Mouse (Mus musculus) forebrain, embryonic 13.5 days (tissue): ENCODE data around the gene Tgif1. TPM values are rescaled to one million over a fixed set of nuclear protein-coding genes. Genes with fewer than 3 reads are reported as not detected.
A peak's percentile ranks its signal among the peaks of the same experiment; 100 is the strongest.

Experiments used
- ATAC-seq: fragments of 200-750 bp; cut with Nextera tagmentation; 2 replicates; pipeline ENCODE4 v1.8.0; 2017
- H3K27ac ChIP-seq: fragments of 300-500 bp; sonication (generic); 2 replicates; pipeline ENCODE4 v1.5.1; 2015; ENCODE audit warnings: inconsistent platforms, mild to moderate bottlenecking, moderate library complexity
- H3K27me3 ChIP-seq: fragments of 300-500 bp; sonication (generic); 2 replicates; pipeline ENCODE4 v1.6.1; 2015; ENCODE audit warnings: mild to moderate bottlenecking, inconsistent platforms
- H3K36me3 ChIP-seq: fragments of 300-500 bp; sonication (generic); 2 replicates; pipeline ENCODE4 v1.6.1; 2015; ENCODE audit warnings: mild to moderate bottlenecking, inconsistent platforms; ENCODE audit not compliant: poor library complexity, severe bottlenecking
- H3K4me1 ChIP-seq: fragments of 300-500 bp; sonication (generic); 2 replicates; pipeline ENCODE4 v1.6.1; 2015; ENCODE audit warnings: inconsistent platforms
- H3K4me2 ChIP-seq: fragments of 300-500 bp; sonication (generic); 2 replicates; pipeline ENCODE4 v1.6.1; 2015; ENCODE audit warnings: inconsistent platforms, mild to moderate bottlenecking, moderate library complexity
- H3K4me3 ChIP-seq: fragments of 300-500 bp; sonication (generic); 2 replicates; pipeline ENCODE4 v1.5.1; 2015; ENCODE audit warnings: mild to moderate bottlenecking, inconsistent platforms
- H3K9ac ChIP-seq: fragments of 300-500 bp; sonication (generic); 2 replicates; pipeline ENCODE4 v1.6.1; 2015; ENCODE audit warnings: mild to moderate bottlenecking, inconsistent platforms
- H3K9me3 ChIP-seq: fragments of 300-500 bp; sonication (generic); replicated peaks from 2 replicates; pipeline ENCODE4 v1.6.1; 2016; ENCODE audit warnings: inconsistent platforms
- WGBS: fragments of 180-500 bp; shearing (Covaris S2); methylation state at CpG from one replicate; pipeline ENCODE4 v1.1.7; 2015; 5-methylcytosine and 5-hydroxymethylcytosine counted together
- polyA plus RNA-seq: library from polyadenylated mRNA; unstranded; fragments of >200 nt; fragmentation: Nextera tagmentation; extraction: Ambion mirVana; gene quantifications from 2 replicates; pipeline ENCODE4 v1.2.1, GENCODE M21; 2015

Gene Tgif1
- polyA plus RNA-seq, 1 experiment from 2014 or later: 24.0 TPM

GRCm38 (mm10) chr17:70817862-70818451 is 35.4 kb downstream of the Tgif1 start:
- H3K4me2 ChIP-seq: peak overlapping the region; percentile 89
- ATAC-seq: peak; percentile 79
- H3K36me3 ChIP-seq: no peaks in the 10 kb centered on the region
- H3K9ac ChIP-seq: peak overlapping the region; percentile 69
- H3K27me3 ChIP-seq: peaks cover 40% of the 10 kb centered on the region
- 2% methylated on average over 51 of the region's 51 CpGs for WGBS
- H3K4me3 ChIP-seq: peak overlapping the region; percentile 53
- H3K4me1 ChIP-seq: peaks cover 5% of the 10 kb centered on the region
- no peaks in the 10 kb centered on the region for H3K9me3 ChIP-seq
- no peak overlapping the region for H3K27ac ChIP-seq

GRCm38 (mm10) chr17:70815001-70815400 is 38.3 kb downstream of the Tgif1 start:
- no peak overlapping the region for H3K4me2 ChIP-seq
- H3K27me3 ChIP-seq: peaks cover 37% of the 10 kb centered on the region
- no peak overlapping the region for H3K27ac ChIP-seq
- no peak for ATAC-seq
- no peaks in the 10 kb centered on the region for H3K36me3 ChIP-seq
- peaks cover 5% of the 10 kb centered on the region for H3K4me1 ChIP-seq
- no peak overlapping the region for H3K4me3 ChIP-seq
- no peak overlapping the region for H3K9ac ChIP-seq
- WGBS: 65% methylated on average over 8 of the region's 8 CpGs
- no peaks in the 10 kb centered on the region for H3K9me3 ChIP-seq

GRCm38 (mm10) chr17:70810795-70811194 is 42.6 kb downstream of the Tgif1 start:
- H3K27me3 ChIP-seq: 0 out of 2 replicates have a peak, but pooled peaks cover under 1% of the 10 kb centered on the region
- no peak overlapping the region for H3K27ac ChIP-seq
- H3K4me3 ChIP-seq: no peak overlapping the region
- H3K4me1 ChIP-seq: no peaks in the 10 kb centered on the region
- H3K9me3 ChIP-seq: no peaks in the 10 kb centered on the region
- no peak overlapping the region for H3K4me2 ChIP-seq
- no peaks in the 10 kb centered on the region for H3K36me3 ChIP-seq
- no peak for ATAC-seq
- H3K9ac ChIP-seq: no peak overlapping the region
- WGBS: 94% methylated on average over 5 of the region's 5 CpGs

- Histone ChIP-seq H3K9ac (no peak overlapping the region), H3K27ac (no peak overlapping the region), H3K4me3 (no peak overlapping the region), H3K36me3 (no peaks in the 10 kb centered on the region), H3K9me3 (no peaks in the 10 kb centered on the region), H3K4me2 (no peak overlapping the region), H3K4me1 (no peaks in the 10 kb centered on the region), H3K27me3 (no peaks in the 10 kb centered on the region)
- ATAC-seq: no peak
- WGBS: 24% methylated on average over 3 of the region's 3 CpGs
Observed at GRCm38 (mm10) chr17:70809776-70810175, 43.6 kb downstream of the Tgif1 start.

- Histone ChIP-seq H3K36me3 (no peaks in the 10 kb centered on the region), H3K4me1 (no peaks in the 10 kb centered on the region), H3K9ac (no peak overlapping the region), H3K27me3 (no peaks in the 10 kb centered on the region), H3K9me3 (no peaks in the 10 kb centered on the region), H3K4me3 (no peak overlapping the region), H3K4me2 (no peak overlapping the region), H3K27ac (no peak overlapping the region)
- no peak for ATAC-seq
- 33% methylated on average over 14 of the region's 14 CpGs for WGBS
Observed at GRCm38 (mm10) chr17:70808837-70809236, 44.5 kb downstream of the Tgif1 start.

GRCm38 (mm10) chr17:70807885-70808284 is 45.5 kb downstream of the Tgif1 start:
- H3K27ac ChIP-seq: no peak overlapping the region
- H3K4me3 ChIP-seq: no peak overlapping the region
- 92% methylated on average over 1 of the region's 1 CpGs for WGBS
- H3K9ac ChIP-seq: no peak overlapping the region
- H3K4me2 ChIP-seq: no peak overlapping the region
- no peaks in the 10 kb centered on the region for H3K36me3 ChIP-seq
- no peaks in the 10 kb centered on the region for H3K4me1 ChIP-seq
- no peaks in the 10 kb centered on the region for H3K9me3 ChIP-seq
- no peaks in the 10 kb centered on the region for H3K27me3 ChIP-seq
- ATAC-seq: no peak

- Histone ChIP-seq H3K36me3 (no peaks in the 10 kb centered on the region), H3K27me3 (no peaks in the 10 kb centered on the region), H3K4me2 (no peak overlapping the region), H3K9me3 (no peaks in the 10 kb centered on the region), H3K27ac (no peak overlapping the region), H3K4me3 (no peak overlapping the region), H3K4me1 (no peaks in the 10 kb centered on the region), H3K9ac (no peak overlapping the region)
- ATAC-seq: no peak
- 91% methylated on average over 2 of the region's 2 CpGs for WGBS
Observed at GRCm38 (mm10) chr17:70806600-70806999, 46.7 kb downstream of the Tgif1 start.

GRCm38 (mm10) chr17:70805866-70806265 is 47.5 kb downstream of the Tgif1 start:
- 95% methylated on average over 9 of the region's 9 CpGs for WGBS
- Histone ChIP-seq H3K9ac (no peak overlapping the region), H3K4me1 (no peaks in the 10 kb centered on the region), H3K27me3 (no peaks in the 10 kb centered on the region), H3K9me3 (no peaks in the 10 kb centered on the region), H3K27ac (no peak overlapping the region), H3K36me3 (no peaks in the 10 kb centered on the region), H3K4me2 (no peak overlapping the region), H3K4me3 (no peak overlapping the region)
- ATAC-seq: no peak

- ATAC-seq: no peak
- Histone ChIP-seq H3K27me3 (no peaks in the 10 kb centered on the region), H3K36me3 (no peaks in the 10 kb centered on the region), H3K27ac (no peak overlapping the region), H3K4me1 (no peaks in the 10 kb centered on the region), H3K4me3 (no peak overlapping the region), H3K4me2 (no peak overlapping the region), H3K9ac (no peak overlapping the region), H3K9me3 (no peaks in the 10 kb centered on the region)
- WGBS: 79% methylated on average over 14 of the region's 14 CpGs
Observed at GRCm38 (mm10) chr17:70802022-70802421, 51.3 kb downstream of the Tgif1 start.

- Histone ChIP-seq H3K9ac (no peak overlapping the region), H3K4me3 (no peak overlapping the region), H3K4me1 (peaks cover 6% of the 10 kb centered on the region), H3K9me3 (no peaks in the 10 kb centered on the region), H3K27me3 (no peaks in the 10 kb centered on the region), H3K27ac (no peak overlapping the region), H3K4me2 (no peak overlapping the region), H3K36me3 (no peaks in the 10 kb centered on the region)
- WGBS: 79% methylated on average over 4 of the region's 4 CpGs
- no peak for ATAC-seq
Observed at GRCm38 (mm10) chr17:70799266-70799665, 54.1 kb downstream of the Tgif1 start.

GRCm38 (mm10) chr17:70797773-70798045 is 55.6 kb downstream of the Tgif1 start:
- Histone ChIP-seq H3K9ac (no peak overlapping the region), H3K4me1 (peaks cover 11% of the 10 kb centered on the region), H3K4me3 (no peak overlapping the region), H3K27me3 (no peaks in the 10 kb centered on the region), H3K4me2 (no peak overlapping the region), H3K27ac (no peak overlapping the region), H3K9me3 (no peaks in the 10 kb centered on the region), H3K36me3 (no peaks in the 10 kb centered on the region)
- no peak for ATAC-seq
- WGBS: 81% methylated on average over 1 of the region's 1 CpGs

GRCm38 (mm10) chr17:70796940-70797772 is 56.2 kb downstream of the Tgif1 start:
- no peak for ATAC-seq
- no peaks in the 10 kb centered on the region for H3K9me3 ChIP-seq
- peaks cover 11% of the 10 kb centered on the region for H3K4me1 ChIP-seq
- no peak overlapping the region for H3K9ac ChIP-seq
- WGBS: 88% methylated on average over 8 of the region's 8 CpGs
- no peak overlapping the region for H3K27ac ChIP-seq
- H3K4me2 ChIP-seq: no peak overlapping the region
- no peaks in the 10 kb centered on the region for H3K36me3 ChIP-seq
- no peaks in the 10 kb centered on the region for H3K27me3 ChIP-seq
- H3K4me3 ChIP-seq: no peak overlapping the region

GRCm38 (mm10) chr17:70795196-70795595 is 58.1 kb downstream of the Tgif1 start:
- H3K9me3 ChIP-seq: no peaks in the 10 kb centered on the region
- peaks cover 11% of the 10 kb centered on the region for H3K4me1 ChIP-seq
- H3K27me3 ChIP-seq: no peaks in the 10 kb centered on the region
- WGBS: 86% methylated on average over 4 of the region's 4 CpGs
- no peak overlapping the region for H3K9ac ChIP-seq
- no peaks in the 10 kb centered on the region for H3K36me3 ChIP-seq
- no peak overlapping the region for H3K4me3 ChIP-seq
- ATAC-seq: no peak
- no peak overlapping the region for H3K4me2 ChIP-seq
- no peak overlapping the region for H3K27ac ChIP-seq
